Comparison of ENCODE assay signal across 12 mouse cellular contexts in the genomic region with DNA sequence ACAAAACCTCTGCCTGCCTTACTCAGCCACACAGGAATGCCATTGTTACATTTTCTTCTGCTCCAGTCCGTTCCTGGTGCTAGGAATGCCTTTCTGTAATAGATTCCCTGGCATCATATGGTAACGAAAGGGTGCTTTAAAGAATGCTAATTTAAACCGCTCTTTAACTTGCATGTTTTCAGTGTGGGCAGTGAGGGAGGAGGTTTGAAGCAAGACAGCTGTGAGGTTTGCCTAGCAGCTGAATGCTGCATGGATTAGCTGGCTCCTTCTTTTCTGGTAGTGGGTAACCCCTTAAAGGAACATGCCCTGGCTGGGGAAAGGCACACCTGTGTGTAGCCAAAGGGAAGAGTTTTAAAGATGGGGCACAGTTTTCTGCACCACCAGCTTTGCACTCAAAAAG.
DNase-seq lines count a peak whose midpoint lies in the region; ATAC-seq and TF ChIP-seq lines count a peak whose summit lies in the region.
"Had no signal": no experiment of that assay in that cellular context is flagged by ENCODE, and none has a peak within 500 bp of the region (broad histone marks: within the 10 kb centered on the region; RNA-seq: fewer than 3 reads in every experiment).

No protein-coding gene starts in this region.

- no peaks in the 10 kb centered on the region for H3K36me3 ChIP-seq in hindbrain, embryonic 13.5 days
- no peaks in the 10 kb centered on the region for H3K36me3 ChIP-seq in hindbrain, postnatal 0 days (ENCODE audit: insufficient read depth, low read length)
- no peaks in the 10 kb centered on the region for H3K36me3 ChIP-seq in stomach, embryonic 14.5 days (ENCODE audit: control insufficient read depth, insufficient read depth, low read length)
- H3K36me3 ChIP-seq in stomach, postnatal 0 days (ENCODE audit: control insufficient read depth, insufficient read depth, low read length) = no peaks in the 10 kb centered on the region
- no peaks in the 10 kb centered on the region for H3K36me3 ChIP-seq in forebrain, postnatal 0 days (ENCODE audit: insufficient read depth)

- no peak overlapping the region for H3K4me3 ChIP-seq in hindbrain, embryonic 13.5 days
- no peak overlapping the region for H3K4me3 ChIP-seq in hindbrain, postnatal 0 days (ENCODE audit: low read length)
- H3K4me3 ChIP-seq in stomach, embryonic 14.5 days (ENCODE audit: low read depth, low read length) = no peak overlapping the region
- no peak overlapping the region for H3K4me3 ChIP-seq in stomach, postnatal 0 days (ENCODE audit: low read depth, low read length)
- no peak overlapping the region for H3K4me3 ChIP-seq in forebrain, postnatal 0 days (ENCODE audit: low read depth, low read length)
- H3K4me3 ChIP-seq: megakaryocyte, embryonic 14.5 days had no signal

- H3K9ac ChIP-seq in hindbrain, embryonic 13.5 days = peak overlapping the region; percentile 24; the same call in 1 of the 2 replicates
- H3K9ac ChIP-seq in hindbrain, postnatal 0 days (replicated peaks; ENCODE audit: low read length) = no peak overlapping the region
- no peak overlapping the region for H3K9ac ChIP-seq in stomach, embryonic 14.5 days (replicated peaks; ENCODE audit: low read depth, low read length)
- no peak overlapping the region for H3K9ac ChIP-seq in stomach, postnatal 0 days (ENCODE audit: low read length)
- no peak overlapping the region for H3K9ac ChIP-seq in forebrain, postnatal 0 days

- H3K9me3 ChIP-seq in hindbrain, embryonic 13.5 days = no peaks in the 10 kb centered on the region
- no peaks in the 10 kb centered on the region for H3K9me3 ChIP-seq in hindbrain, postnatal 0 days (ENCODE audit: low read length)
- no peaks in the 10 kb centered on the region for H3K9me3 ChIP-seq in stomach, embryonic 14.5 days (ENCODE audit: control insufficient read depth, low read depth, low read length)
- H3K9me3 ChIP-seq in stomach, postnatal 0 days (ENCODE audit: control insufficient read depth, low read length) = no peaks in the 10 kb centered on the region
- no peaks in the 10 kb centered on the region for H3K9me3 ChIP-seq in forebrain, postnatal 0 days (ENCODE audit: low read length)

- ATAC-seq in hindbrain, embryonic 13.5 days (ENCODE audit: low FRiP score) = 0 out of 2 replicates have a peak, but pooled peaks have one; percentile 33
- no peak for ATAC-seq in hindbrain, postnatal 0 days
- peak; percentile 37; the same call in 1 of the 2 replicates for ATAC-seq in stomach, embryonic 14.5 days (ENCODE audit: insufficient number of reproducible peaks, insufficient read depth, low FRiP score, low read depth)
- no peak for ATAC-seq in stomach, postnatal 0 days (ENCODE audit: low FRiP score, low TSS enrichment)
- ATAC-seq in forebrain, postnatal 0 days = peak; percentile 76

- H3K27ac ChIP-seq in hindbrain, embryonic 13.5 days = no peak overlapping the region
- no peak overlapping the region for H3K27ac ChIP-seq in hindbrain, postnatal 0 days
- H3K27ac ChIP-seq in stomach, embryonic 14.5 days (ENCODE audit: low read length) = 0 out of 2 replicates have a peak overlapping the region, but pooled peaks have one; percentile 7
- H3K27ac ChIP-seq in stomach, postnatal 0 days (replicated peaks) = no peak overlapping the region
- no peak overlapping the region for H3K27ac ChIP-seq in forebrain, postnatal 0 days (ENCODE audit: low read depth, low read length)

- H3K4me1 ChIP-seq in hindbrain, embryonic 13.5 days (replicated peaks) = no peaks in the 10 kb centered on the region; the same call in 1 of the 2 replicates
- no peaks in the 10 kb centered on the region for H3K4me1 ChIP-seq in hindbrain, postnatal 0 days (ENCODE audit: insufficient read depth, low read length)
- peaks cover 10% of the 10 kb centered on the region; the same call in 1 of the 2 replicates for H3K4me1 ChIP-seq in stomach, embryonic 14.5 days (ENCODE audit: control insufficient read depth, insufficient read depth, low read length)
- no peaks in the 10 kb centered on the region for H3K4me1 ChIP-seq in stomach, postnatal 0 days (replicated peaks; ENCODE audit: control insufficient read depth, insufficient read depth)
- H3K4me1 ChIP-seq in forebrain, postnatal 0 days (ENCODE audit: insufficient read depth) = peaks cover 4% of the 10 kb centered on the region; the same call in 1 of the 2 replicates
- H3K4me1 ChIP-seq: megakaryocyte, embryonic 14.5 days had no signal

- 0 out of 2 replicates have a peak, but pooled peaks cover 2% of the 10 kb centered on the region for H3K27me3 ChIP-seq in hindbrain, embryonic 13.5 days
- H3K27me3 ChIP-seq in hindbrain, postnatal 0 days (ENCODE audit: insufficient read depth, low read length) = no peaks in the 10 kb centered on the region
- no peaks in the 10 kb centered on the region for H3K27me3 ChIP-seq in stomach, embryonic 14.5 days (ENCODE audit: control insufficient read depth, insufficient read depth, low read length)
- H3K27me3 ChIP-seq in stomach, postnatal 0 days (ENCODE audit: control insufficient read depth, insufficient read depth, low read length) = no peaks in the 10 kb centered on the region
- H3K27me3 ChIP-seq in forebrain, postnatal 0 days (ENCODE audit: insufficient read depth, low read length) = no peaks in the 10 kb centered on the region

- no peak for DNase-seq in hindbrain, postnatal 0 days (ENCODE audit: low spot score)
- DNase-seq in stomach, postnatal 0 days (ENCODE audit: low spot score) = no peak
- peak; percentile 45 for DNase-seq in forebrain, postnatal 0 days
- peak; percentile 14 for DNase-seq in yolk sac, embryonic 10.5 days (ENCODE audit: low spot score)
- no peak for DNase-seq in urinary bladder, postnatal 10 days (ENCODE audit: low spot score)
- DNase-seq in adrenal gland, adult (ENCODE audit: inconsistent age in 2 of 2, low spot score in 1 of 2) = no peak
- DNase-seq: adrenal gland, adult 8-10 months; cerebellum, adult 9-11 months; kidney, adult 8-10 months had no signal

- no peak overlapping the region for H3K4me2 ChIP-seq in hindbrain, embryonic 13.5 days
- H3K4me2 ChIP-seq in hindbrain, postnatal 0 days (ENCODE audit: low read depth, low read length) = no peak overlapping the region
- no peak overlapping the region for H3K4me2 ChIP-seq in stomach, embryonic 14.5 days (replicated peaks; ENCODE audit: low read depth, low read length)
- no peak overlapping the region for H3K4me2 ChIP-seq in stomach, postnatal 0 days (replicated peaks; ENCODE audit: low read depth)
- H3K4me2 ChIP-seq in forebrain, postnatal 0 days (ENCODE audit: low read depth) = no peak overlapping the region

- WGBS in hindbrain, embryonic 13.5 days = 18% methylated on average over 3 of the region's 3 CpGs
- 14% methylated on average over 3 of the region's 3 CpGs for WGBS in hindbrain, postnatal 0 days
- 6% methylated on average over 3 of the region's 3 CpGs for WGBS in stomach, embryonic 14.5 days
- whole genome bisulfite sequencing in stomach, postnatal 0 days = 12% methylated on average over 3 of the region's 3 CpGs
- WGBS in forebrain, postnatal 0 days = 9% methylated on average over 3 of the region's 3 CpGs

- no peak for TF ChIP-seq EP300 in stomach, postnatal 0 days (optimal IDR thresholded peaks at IDR 0.05)

- TF ChIP-seq CTCF in hindbrain, postnatal 0 days (IDR thresholded peaks at IDR 0.05; ENCODE audit: low read depth) = no peak
- no peak for TF ChIP-seq CTCF in stomach, postnatal 0 days (IDR thresholded peaks at IDR 0.05; ENCODE audit: low read depth)
- no peak for TF ChIP-seq CTCF in forebrain, postnatal 0 days (IDR thresholded peaks at IDR 0.05; ENCODE audit: low read depth)

Comparison
In these comparisons a context has a peak if more than half of its experiments do, and no peak if none do; other contexts are left out.
1. ATAC-seq: peak in hindbrain, embryonic 13.5 days (single experiment), stomach, embryonic 14.5 days (single experiment) and forebrain, postnatal 0 days (single experiment); none in hindbrain, postnatal 0 days (single experiment) and stomach, postnatal 0 days (single experiment).
2. DNase-seq: peak in forebrain, postnatal 0 days (single experiment) and yolk sac, embryonic 10.5 days (single experiment); none in hindbrain, postnatal 0 days (single experiment), stomach, postnatal 0 days (single experiment), urinary bladder, postnatal 10 days (single experiment) and adrenal gland, adult (0 of 2).